Mouse (Mus musculus) MEL (cell line): ENCODE results near the gene Immp2l. TPM values are rescaled to one million over a fixed set of nuclear protein-coding genes. Genes with fewer than 3 reads are reported as not detected.

Source experiments
- DNase-seq: peaks from one replicate; pipeline ENCODE4 v3.0.0; 2011; ENCODE audit warnings: low read depth, low spot score
- H3K27ac ChIP-seq: 2 replicates; pipeline ENCODE4 v1.5.1; 2012; ENCODE audit warnings: low read depth, mild to moderate bottlenecking, control low read depth, low read length, moderate library complexity; ENCODE audit not compliant: control insufficient read depth
- H3K27me3 ChIP-seq, 2 experiments: fragments of 150-350 bp in 1 of 2; sonication (generic) in 1 of 2; 2 replicates each; pipeline ENCODE4 v1.6.1; 2012; ENCODE audit warnings: low read length in 2 of 2, mild to moderate bottlenecking in 2 of 2, improper control_type of control experiment in 1 of 2, moderate library complexity in 1 of 2; ENCODE audit not compliant: insufficient read depth in 2 of 2, control insufficient read depth in 1 of 2
- H3K36me3 ChIP-seq, 2 experiments: 2 replicates each; pipeline ENCODE4 v1.6.1; 2012 to 2014; ENCODE audit warnings: low read length in 2 of 2, improper control_type of control experiment in 1 of 2, inconsistent platforms in 1 of 2, mild to moderate bottlenecking in 1 of 2; ENCODE audit not compliant: insufficient read depth in 2 of 2, control insufficient read depth in 1 of 2
- H3K4me1 ChIP-seq, 2 experiments: fragments of 150-350 bp in 1 of 2; sonication (generic) in 1 of 2; 2 replicates each; pipeline ENCODE4 v1.6.1; 2012; ENCODE audit warnings: low read length in 2 of 2, improper control_type of control experiment in 1 of 2, mild to moderate bottlenecking in 1 of 2; ENCODE audit not compliant: insufficient read depth in 2 of 2, control insufficient read depth in 1 of 2
- H3K4me3 ChIP-seq, 2 experiments: fragments of 150-350 bp in 1 of 2; sonication (generic) in 1 of 2; 2 replicates each; pipeline ENCODE4 v1.5.1; 2012; ENCODE audit warnings: low read depth in 2 of 2, low read length in 2 of 2, mild to moderate bottlenecking in 2 of 2, moderate library complexity in 2 of 2, control low read depth in 1 of 2, improper control_type of control experiment in 1 of 2; ENCODE audit not compliant: control insufficient read depth in 1 of 2, insufficient read depth in 1 of 2
- H3K79me2 ChIP-seq: 2 replicates; pipeline ENCODE4 v1.6.1; 2012; ENCODE audit warnings: mild to moderate bottlenecking, low read length, moderate library complexity; ENCODE audit not compliant: control insufficient read depth, poor library complexity, insufficient read depth
- H3K9ac ChIP-seq: 2 replicates; pipeline ENCODE4 v1.6.1; 2012; ENCODE audit warnings: low read depth, mild to moderate bottlenecking, control low read depth, low read length, moderate library complexity; ENCODE audit not compliant: control insufficient read depth, poor library complexity, severe bottlenecking
- H3K9me3 ChIP-seq: fragments of 150-350 bp; sonication (generic); replicated peaks from 2 replicates; pipeline ENCODE4 v1.6.1; 2012; ENCODE audit warnings: mild to moderate bottlenecking, low read length, improper control_type of control experiment, moderate library complexity; ENCODE audit not compliant: insufficient read depth
- CHD2 ChIP-seq: IDR thresholded peaks from 2 replicates; pipeline ENCODE4 v1.6.1; 2011; ENCODE audit warnings: low read length, improper control_type of control experiment
- CTCF ChIP-seq, 3 experiments: IDR thresholded peaks in 2 of 3; conservative IDR thresholded peaks in 1 of 3; 2 replicates each; pipeline ENCODE4 v1.5.1; 2011 to 2012; ENCODE audit warnings: low read length in 3 of 3, low read depth in 2 of 3, mild to moderate bottlenecking in 2 of 3, improper control_type of control experiment in 1 of 3, inconsistent platforms in 1 of 3, mixed read lengths in 1 of 3, moderate library complexity in 1 of 3; ENCODE audit not compliant: control insufficient read depth in 1 of 3, insufficient read depth in 1 of 3, poor library complexity in 1 of 3, severe bottlenecking in 1 of 3
- E2F4 ChIP-seq: IDR thresholded peaks from 2 replicates; pipeline ENCODE4 v1.6.1; 2011; ENCODE audit warnings: low read depth, low read length, improper control_type of control experiment, borderline replicate concordance
- ELF1 ChIP-seq: IDR thresholded peaks from 2 replicates; pipeline ENCODE4 v1.6.1; 2014; ENCODE audit warnings: low read depth, mild to moderate bottlenecking, inconsistent platforms, low read length, improper control_type of control experiment, moderate library complexity
- EP300 ChIP-seq, 2 experiments: IDR thresholded peaks; 2 replicates each; pipeline ENCODE4 v1.6.1; 2011; ENCODE audit warnings: improper control_type of control experiment in 2 of 2, low read length in 2 of 2, low read depth in 1 of 2, mild to moderate bottlenecking in 1 of 2
- ETS1 ChIP-seq: IDR thresholded peaks from 2 replicates; pipeline ENCODE4 v1.6.1; 2012; ENCODE audit warnings: low read depth, mild to moderate bottlenecking, inconsistent platforms, low read length, improper control_type of control experiment, moderate library complexity
- GABPA ChIP-seq: IDR thresholded peaks from 2 replicates; pipeline ENCODE4 v1.6.1; 2012; ENCODE audit warnings: low read depth, mild to moderate bottlenecking, inconsistent platforms, low read length, improper control_type of control experiment, moderate library complexity
- JUND ChIP-seq: IDR thresholded peaks from 2 replicates; pipeline ENCODE4 v1.6.1; 2011; ENCODE audit warnings: low read depth, mild to moderate bottlenecking, improper control_type of control experiment, low read length
- MAFK ChIP-seq: IDR thresholded peaks from 2 replicates; pipeline ENCODE4 v1.6.1; 2011; ENCODE audit warnings: low read depth, mild to moderate bottlenecking, low read length, improper control_type of control experiment, borderline replicate concordance
- MAX ChIP-seq: IDR thresholded peaks from 2 replicates; pipeline ENCODE4 v1.6.1; 2011; ENCODE audit warnings: low read length, improper control_type of control experiment
- MEF2A ChIP-seq: IDR thresholded peaks from 2 replicates; pipeline ENCODE4 v1.6.1; 2014; ENCODE audit warnings: low read depth, mild to moderate bottlenecking, inconsistent platforms, low read length, improper control_type of control experiment; ENCODE audit not compliant: poor library complexity, insufficient replicate concordance, severe bottlenecking; ENCODE audit errors: extremely low read depth
- MXI1 ChIP-seq: IDR thresholded peaks from 2 replicates; pipeline ENCODE4 v1.6.1; 2011; ENCODE audit warnings: mild to moderate bottlenecking, low read depth, low read length, improper control_type of control experiment
- MYB ChIP-seq: IDR thresholded peaks from 2 replicates; pipeline ENCODE4 v1.6.1; 2011; ENCODE audit warnings: mild to moderate bottlenecking, low read depth, low read length, improper control_type of control experiment
- MYC ChIP-seq: IDR thresholded peaks from 2 replicates; pipeline ENCODE4 v1.6.1; 2011; ENCODE audit warnings: low read depth, mild to moderate bottlenecking, low read length, improper control_type of control experiment, moderate library complexity
- NELFE ChIP-seq: IDR thresholded peaks from 2 replicates; pipeline ENCODE4 v1.6.1; 2011; ENCODE audit warnings: low read depth, low read length, improper control_type of control experiment
- NRF1 ChIP-seq: IDR thresholded peaks from 2 replicates; pipeline ENCODE4 v1.6.1; 2014; ENCODE audit warnings: low read depth, mild to moderate bottlenecking, inconsistent platforms, low read length, improper control_type of control experiment, moderate library complexity; ENCODE audit not compliant: poor library complexity, insufficient read depth, severe bottlenecking
- POLR2AphosphoS5 ChIP-seq: IDR thresholded peaks from 2 replicates; pipeline ENCODE4 v1.6.1; 2012; ENCODE audit warnings: low read depth, borderline replicate concordance, mild to moderate bottlenecking, inconsistent platforms, low read length, moderate library complexity, mixed read lengths
- RAD21 ChIP-seq: IDR thresholded peaks from 2 replicates; pipeline ENCODE4 v1.6.1; 2011; ENCODE audit warnings: mild to moderate bottlenecking, low read depth, low read length, improper control_type of control experiment
- RCOR1 ChIP-seq: IDR thresholded peaks from 2 replicates; pipeline ENCODE4 v1.6.1; 2012; ENCODE audit warnings: low read depth, mild to moderate bottlenecking, inconsistent platforms, low read length, improper control_type of control experiment
- SIN3A ChIP-seq: IDR thresholded peaks from 2 replicates; pipeline ENCODE4 v1.6.1; 2012; ENCODE audit warnings: low read length, improper control_type of control experiment, inconsistent platforms
- TBP ChIP-seq: IDR thresholded peaks from 2 replicates; pipeline ENCODE4 v1.8.0; 2011; ENCODE audit warnings: low read depth, low read length, improper control_type of control experiment
- UBTF ChIP-seq: IDR thresholded peaks from 2 replicates; pipeline ENCODE4 v1.6.1; 2012; ENCODE audit warnings: low read depth, mild to moderate bottlenecking, inconsistent platforms, low read length, improper control_type of control experiment, moderate library complexity, borderline replicate concordance; ENCODE audit not compliant: insufficient read depth
- USF1 ChIP-seq: IDR thresholded peaks from 2 replicates; pipeline ENCODE4 v1.6.1; 2014; ENCODE audit warnings: low read depth, mild to moderate bottlenecking, inconsistent platforms, low read length, improper control_type of control experiment, moderate library complexity
- ZMIZ1 ChIP-seq: IDR thresholded peaks from 2 replicates; pipeline ENCODE4 v1.6.1; 2012; ENCODE audit warnings: low read depth, mild to moderate bottlenecking, inconsistent platforms, low read length, improper control_type of control experiment, moderate library complexity
- ZNF384 ChIP-seq: IDR thresholded peaks from 2 replicates; pipeline ENCODE4 v1.6.1; 2012; ENCODE audit warnings: low read depth, mild to moderate bottlenecking, inconsistent platforms, low read length, improper control_type of control experiment
- polyA plus RNA-seq, 2 experiments: library from polyadenylated mRNA; stranded (reverse) in 1 of 2; unstranded in 1 of 2; fragments of >175 nt in 1 of 2; fragments of >200 nt in 1 of 2; gene quantifications; 2 replicates each; pipeline versions ENCODE4 v1.2.1 to v1.2.4; 2012; ENCODE audit warnings: low replicate concordance in 2 of 2, low read depth in 1 of 2; ENCODE audit not compliant: insufficient read length in 2 of 2, insufficient read depth in 1 of 2, missing spikeins in 1 of 2
- total RNA-seq: library from RNA; depleted of rRNA; stranded (reverse); fragments of 300-350 nt; gene quantifications from 2 replicates; pipeline ENCODE4 v1.2.3, GENCODE M21; 2012

Immp2l gene
- total and polyA plus RNA-seq, 3 experiments, result 4.0 to 5.0 TPM; not detected in 1

DNA sequence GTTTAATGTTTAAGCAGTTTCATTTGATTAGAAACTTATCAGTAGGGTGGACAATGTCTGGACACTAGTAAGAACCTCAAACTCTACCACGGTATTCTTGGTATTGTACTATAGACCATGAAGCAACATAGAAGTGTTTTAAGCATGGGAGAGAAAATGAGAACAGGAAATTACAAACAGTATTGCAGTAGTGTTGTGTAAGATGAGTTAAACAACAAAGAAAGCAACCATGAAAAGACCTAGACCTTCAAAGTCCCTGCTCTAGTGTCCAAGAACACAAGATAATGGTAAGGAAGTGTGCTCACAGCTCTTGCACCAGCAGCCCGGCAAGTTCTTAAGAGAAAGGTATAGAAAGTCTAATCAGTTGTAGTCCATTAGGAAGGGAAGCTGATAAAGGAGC, 700.7 kb downstream of the Immp2l start:
- Histone ChIP-seq H3K9me3 (no peaks in the 10 kb centered on the region), H3K79me2 (no peaks in the 10 kb centered on the region), H3K27me3 (no peaks in the 10 kb centered on the region), H3K27ac (no peak overlapping the region), H3K4me1 (no peaks in the 10 kb centered on the region), H3K9ac (no peak overlapping the region), H3K4me3 (no peak overlapping the region), H3K36me3 (no peaks in the 10 kb centered on the region)
- TF ChIP-seq E2F4 (no peak), NRF1 (no peak), JUND (no peak), TBP (no peak), MXI1 (no peak), UBTF (no peak), GABPA (no peak), CHD2 (no peak), ETS1 (no peak), RAD21 (no peak), SIN3A (no peak), CTCF (IDR thresholded peaks at IDR 0.05 in 2 of 3, conservative IDR thresholded peaks at IDR 0.05 in 1 of 3; ENCODE audit: control insufficient read depth in 1 of 3, insufficient read depth in 1 of 3, low read depth in 2 of 3, low read length in 3 of 3, poor library complexity in 1 of 3, severe bottlenecking in 1 of 3) (no peak), MAX (no peak), ZNF384 (no peak), MAFK (no peak), RCOR1 (no peak), MEF2A (no peak), ZMIZ1 (no peak), ELF1 (no peak), NELFE (no peak)
- DNase-seq, result no peak

DNA sequence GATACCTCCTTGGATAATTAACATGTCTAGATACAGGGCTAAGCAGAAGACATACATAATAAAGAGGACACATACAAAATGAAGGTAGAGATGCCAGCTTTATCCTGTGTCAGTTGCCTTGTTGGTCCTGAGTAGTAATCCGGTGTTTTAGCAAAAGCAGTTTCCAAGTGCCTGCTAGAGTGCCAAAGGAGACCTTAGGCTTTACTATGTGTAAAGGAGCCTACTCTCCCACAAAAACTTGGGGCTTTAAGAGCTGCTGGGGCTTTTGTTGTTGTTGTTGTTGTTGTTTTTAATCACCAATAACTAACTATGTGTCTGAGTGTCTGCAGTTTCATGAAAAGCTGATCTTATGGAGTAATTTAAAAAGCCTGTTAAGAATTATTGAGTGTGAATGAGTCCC, 702.8 kb downstream of the Immp2l start:
- no peaks in the 10 kb centered on the region for H3K79me2 ChIP-seq
- no peak overlapping the region for H3K27ac ChIP-seq
- no peak overlapping the region for H3K9ac ChIP-seq
- DNase-seq, result no peak
- H3K4me1 ChIP-seq, result no peaks in the 10 kb centered on the region
- no peaks in the 10 kb centered on the region for H3K36me3 ChIP-seq
- H3K9me3 ChIP-seq, result no peaks in the 10 kb centered on the region
- H3K27me3 ChIP-seq, result no peaks in the 10 kb centered on the region
- TF ChIP-seq NRF1 (no peak), MYB (no peak), MXI1 (no peak), MYC (no peak), EP300 (IDR thresholded peaks at IDR 0.05; ENCODE audit: low read depth in 1 of 2, low read length in 2 of 2) (no peak), POLR2AphosphoS5 (no peak), MEF2A (no peak), JUND (no peak), E2F4 (no peak), CTCF (IDR thresholded peaks at IDR 0.05 in 2 of 3, conservative IDR thresholded peaks at IDR 0.05 in 1 of 3; ENCODE audit: control insufficient read depth in 1 of 3, insufficient read depth in 1 of 3, low read depth in 2 of 3, low read length in 3 of 3, poor library complexity in 1 of 3, severe bottlenecking in 1 of 3) (no peak), USF1 (no peak), ZMIZ1 (no peak), ELF1 (no peak)
- H3K4me3 ChIP-seq, result no peak overlapping the region
